Mouse (Mus musculus): ENCODE measurements at regions not wholly inside any gene's neighbourhood (a gene's known extent, or its start where the extent isn't known, plus 50 kb on each side); places are given as distances from the start of the nearest gene placed in this dataset.

GRCm38 (mm10) chr15:25492161-25492746, 78.7 kb upstream of the Basp1 start:
- TF ChIP-seq POLR2A (IDR thresholded peaks at IDR 0.05; ENCODE audit: extremely low read depth, insufficient read depth, low read length) (no peak), CTCF (IDR thresholded peaks at IDR 0.05; ENCODE audit: extremely low read depth, insufficient read depth, low read length) (no peak)
